Mouse (Mus musculus) cortical plate, adult 2 months (tissue): ENCODE measurements around the gene Fscn1.

Source experiments
- CTCF ChIP-seq: fragments of 200-500 bp; IDR thresholded peaks from 2 replicates; pipeline ENCODE4 v1.5.1; 2011; ENCODE audit warnings: mild to moderate bottlenecking, control low read depth, low read length; ENCODE audit not compliant: insufficient read depth; ENCODE audit errors: extremely low read depth
- POLR2A ChIP-seq: fragments of 200-500 bp; IDR thresholded peaks from 2 replicates; pipeline ENCODE4 v1.6.1; 2011; ENCODE audit warnings: mild to moderate bottlenecking, low read length, control low read depth; ENCODE audit not compliant: insufficient read depth; ENCODE audit errors: extremely low read depth

DNA sequence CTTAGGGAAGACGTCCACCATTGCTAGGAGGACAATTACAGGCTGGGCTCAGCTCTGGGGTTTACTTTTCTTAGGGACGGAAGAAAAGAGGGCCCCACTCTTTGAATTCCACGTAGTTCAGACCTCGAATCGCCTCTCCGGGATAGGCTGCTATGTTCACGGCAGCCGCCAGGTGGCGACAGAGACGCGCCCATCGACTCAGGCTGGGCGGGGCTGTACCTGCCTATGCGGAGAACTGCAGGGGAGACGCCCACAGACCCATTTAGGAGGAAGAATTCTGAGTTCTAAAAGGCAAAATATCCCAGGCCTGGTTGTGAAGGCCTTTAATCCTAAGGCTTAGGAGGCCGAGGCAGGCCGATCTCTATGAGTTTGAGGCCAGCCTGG lies 23.8 kb upstream of the Fscn1 start:
- peak; percentile 83 for TF ChIP-seq CTCF
- no peak for TF ChIP-seq POLR2A
